Mouse (Mus musculus): ENCODE data around the gene Cep97.
"Not testable (repeated sequence)": the region's sequence is repeated elsewhere in the genome, so short reads cannot be mapped to it uniquely, and the experiment has no call there.

Cep97 gene

GRCm38 (mm10) chr16:55890346-55891136, 44.1 kb downstream of the Cep97 start:
- DNase-seq (ENCODE audit: low spot score in 2 of 2) = no peak

DNA sequence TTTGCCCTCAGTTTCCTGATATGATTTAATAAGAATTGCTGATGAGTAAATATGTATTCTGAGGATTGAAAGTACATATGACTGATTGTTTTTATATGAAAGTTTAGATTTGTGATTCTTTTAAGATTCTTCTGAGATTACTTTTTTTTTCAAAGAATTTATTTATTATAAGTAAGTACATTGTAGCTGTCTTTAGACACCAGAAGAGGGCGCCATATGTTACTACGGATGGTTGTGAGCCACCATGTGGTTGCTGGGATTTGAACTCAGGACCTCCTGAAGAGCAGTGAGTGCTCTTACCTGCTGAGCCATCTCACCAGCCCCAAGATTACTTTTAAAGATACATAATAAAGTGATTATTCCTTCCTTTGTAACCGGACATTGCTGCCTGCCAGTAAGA, 45.2 kb downstream of the Cep97 start:
- DNase-seq (ENCODE audit: low spot score in 2 of 2) = no peak

GRCm38 (mm10) chr16:55888584-55888960, 46.1 kb downstream of the Cep97 start:
- DNase-seq (ENCODE audit: low spot score in 2 of 2) = no peak

DNA sequence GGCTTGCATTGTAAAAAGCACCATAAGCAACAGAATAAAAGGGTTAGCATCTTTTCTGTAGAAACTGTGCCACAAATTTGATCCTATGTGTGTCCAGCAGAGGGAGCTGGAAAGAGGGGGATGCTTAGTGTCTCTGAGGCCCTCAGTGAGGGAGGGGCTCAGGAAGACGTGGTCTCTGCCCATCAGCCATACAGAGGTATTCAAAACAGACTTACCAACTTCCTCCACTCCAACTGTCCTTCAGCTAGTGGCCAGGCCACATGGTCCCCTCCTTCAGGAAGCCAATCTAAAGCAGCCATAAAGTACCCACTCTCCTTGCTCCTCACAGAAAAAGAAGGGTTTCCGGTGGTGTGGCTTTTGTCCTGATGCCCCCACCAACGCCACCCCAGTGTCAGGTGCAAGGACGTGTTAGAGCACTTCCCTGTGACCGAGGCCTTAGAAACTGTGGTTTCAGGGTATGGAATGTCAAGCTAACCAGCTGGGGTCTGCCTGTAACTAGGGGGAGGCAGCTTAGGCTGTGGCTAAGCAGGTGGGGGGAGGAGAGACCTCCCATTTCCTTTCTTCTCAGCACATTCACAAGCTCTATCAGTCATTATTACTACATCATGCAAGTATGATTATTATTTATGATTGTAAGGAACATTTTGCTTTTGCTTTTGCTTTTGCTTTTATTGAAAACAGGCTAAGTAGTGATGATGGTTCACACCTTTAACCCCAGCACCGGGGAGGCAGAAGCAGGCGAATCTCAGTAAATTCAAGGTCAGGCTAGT, 46.7 kb downstream of the Cep97 start:
- DNase-seq (ENCODE audit: low spot score in 2 of 2) = no peak

DNA sequence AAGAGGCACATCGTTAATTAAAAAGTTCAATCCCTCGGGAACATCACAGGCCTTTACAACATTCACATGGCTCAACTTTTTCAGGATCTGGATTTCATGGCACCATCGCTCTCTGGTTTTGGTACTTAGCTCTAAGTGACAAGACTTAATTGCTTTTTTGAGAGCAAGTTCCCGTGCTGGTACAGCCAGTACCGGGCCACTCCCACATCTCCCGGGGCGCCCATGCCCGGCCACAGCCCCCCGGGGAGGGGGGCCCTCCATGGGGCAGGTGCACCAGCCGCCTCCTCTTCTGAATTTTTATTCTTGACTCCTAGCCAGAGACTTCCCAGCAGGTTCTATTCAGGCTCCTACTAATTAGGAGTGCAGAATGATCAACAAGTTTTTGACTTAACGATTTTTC, 50.4 kb downstream of the Cep97 start:
- no peak for DNase-seq (ENCODE audit: low spot score in 2 of 2)

- DNase-seq (ENCODE audit: low spot score in 2 of 2) = no peak
Observed at GRCm38 (mm10) chr16:55876025-55876424, 58.6 kb downstream of the Cep97 start.

DNA sequence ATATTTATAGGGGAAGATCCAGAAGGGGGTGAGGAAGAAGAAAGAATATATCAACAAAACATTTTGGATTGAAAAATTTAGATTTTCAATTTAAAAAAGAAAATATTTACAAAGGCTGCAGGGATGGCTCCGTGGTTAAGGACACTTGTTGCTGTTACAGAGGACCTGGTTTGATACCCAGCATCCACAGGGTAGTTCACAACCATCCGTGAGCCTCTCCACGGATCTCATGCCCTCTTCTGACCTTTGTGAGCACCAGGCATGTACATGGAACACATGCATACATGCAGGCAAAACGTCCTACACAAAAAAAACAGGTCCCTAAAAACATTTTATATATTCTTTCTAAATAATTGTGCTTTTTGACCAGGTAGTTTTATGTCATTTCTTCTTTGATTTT, 70.8 kb downstream of the Cep97 start:
- no peak for DNase-seq (ENCODE audit: low spot score in 2 of 2)

DNA sequence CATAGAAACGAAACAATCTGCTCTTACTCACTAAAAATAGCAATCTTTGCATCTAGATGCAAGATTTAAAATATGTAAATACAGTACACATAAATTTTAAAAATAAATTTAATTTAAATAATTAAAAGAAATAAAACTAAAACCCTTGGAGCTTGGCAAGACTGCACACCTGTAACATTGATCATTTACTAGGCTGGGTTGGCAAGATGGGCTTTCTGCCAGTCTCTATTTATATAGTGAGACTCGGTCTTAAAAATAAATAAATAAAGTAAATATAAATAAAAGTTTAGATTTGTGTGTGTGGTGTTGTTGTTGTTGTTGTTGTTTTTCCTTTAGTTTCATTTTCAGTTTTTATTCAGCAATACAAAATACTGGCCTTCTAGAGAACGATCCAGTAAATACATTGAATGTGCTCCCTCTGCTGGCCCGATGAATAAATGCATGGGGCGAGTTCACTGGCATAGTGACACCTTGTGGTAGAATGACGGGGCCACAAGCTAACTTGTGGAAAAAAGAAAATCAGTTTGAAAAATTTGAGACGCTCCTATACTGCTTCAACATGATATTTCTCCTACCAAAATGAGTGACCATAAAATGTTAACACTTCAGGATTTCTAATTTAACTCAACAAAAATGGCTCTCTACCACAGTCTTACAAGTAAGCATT, 71.4 kb downstream of the Cep97 start:
- DNase-seq (ENCODE audit: low spot score in 2 of 2) = peak; percentile 28 to 62

GRCm38 (mm10) chr16:55861104-55861503, 73.6 kb downstream of the Cep97 start:
- no peak for DNase-seq (ENCODE audit: low spot score in 2 of 2)

GRCm38 (mm10) chr16:55859421-55859820, 75.2 kb downstream of the Cep97 start:
- DNase-seq (ENCODE audit: low spot score in 2 of 2) = not testable (repeated sequence)

DNA sequence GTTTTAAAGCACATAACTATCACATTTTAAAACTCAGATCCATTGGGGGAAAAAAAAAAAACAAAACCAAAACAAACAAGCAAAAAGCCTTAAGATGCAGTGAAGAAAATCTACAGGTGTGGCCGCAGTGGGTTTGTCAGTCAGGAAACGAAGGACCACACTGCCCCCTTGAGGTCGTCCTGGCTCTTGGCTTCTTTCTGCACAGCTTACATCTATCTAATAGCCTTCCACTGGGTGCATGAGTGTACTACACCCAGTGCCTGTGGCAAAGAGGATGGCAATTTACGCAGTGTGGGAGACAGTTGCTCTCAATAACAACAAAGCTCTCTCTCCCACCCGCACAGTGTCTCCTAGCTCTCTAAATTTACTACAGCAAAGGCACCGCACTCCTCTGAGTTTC, 76.2 kb downstream of the Cep97 start:
- peak; percentile 51 to 53 for DNase-seq (ENCODE audit: low spot score in 2 of 2)

DNA sequence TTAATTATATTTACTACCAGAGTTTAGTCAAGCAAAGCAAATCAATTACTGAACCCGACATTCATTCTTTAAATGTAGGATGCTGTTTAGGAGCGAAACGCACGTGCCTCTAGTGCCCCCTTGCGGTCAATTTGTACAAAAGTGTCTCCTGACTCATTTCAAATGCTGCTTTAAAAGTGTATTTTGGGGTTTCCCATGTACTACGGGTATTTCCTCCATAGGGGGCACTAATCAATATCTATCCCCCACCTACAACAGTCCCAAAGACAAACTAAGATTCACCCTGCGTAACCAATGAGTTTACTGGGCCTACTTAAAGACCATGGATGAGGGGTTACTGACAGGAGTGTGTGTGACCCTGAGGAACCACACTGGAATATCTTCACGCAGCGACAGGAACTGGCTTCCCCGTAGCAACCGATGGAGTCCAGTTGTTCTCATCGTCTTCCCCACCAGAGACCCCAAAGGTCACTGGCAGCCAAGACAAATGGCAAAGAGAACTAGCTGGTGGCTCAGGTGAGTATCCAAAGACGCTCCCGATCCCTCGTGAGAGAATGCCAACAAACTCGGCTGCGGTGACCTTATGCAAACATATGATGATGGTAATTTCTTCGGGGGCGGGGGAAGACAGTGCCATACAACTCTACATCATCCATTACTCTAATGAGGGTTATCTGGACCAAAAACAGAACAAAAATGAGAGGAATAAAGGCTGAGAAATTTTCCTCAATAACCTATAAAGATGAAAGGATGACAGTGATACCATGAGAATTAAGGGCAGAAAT, 81.5 kb downstream of the Cep97 start:
- DNase-seq (ENCODE audit: low spot score in 2 of 2) = peak in 1 of 2 experiments; percentile 68

- DNase-seq (ENCODE audit: low spot score in 2 of 2) = no peak
Observed at GRCm38 (mm10) chr16:55852515-55852914, 82.1 kb downstream of the Cep97 start.

GRCm38 (mm10) chr16:55850485-55850884, 84.2 kb downstream of the Cep97 start:
- no peak for DNase-seq (ENCODE audit: low spot score in 2 of 2)

All from frontal cortex, postnatal 14 days (tissue).